Mouse (Mus musculus) embryonic fibroblast, embryonic 13.5 days (primary cell): ENCODE measurements around the gene Nrbf2. TPM values are rescaled to one million over a fixed set of nuclear protein-coding genes. Genes with fewer than 3 reads are reported as not detected.

ENCODE experiments used
- H3K27ac ChIP-seq: 2 replicates; pipeline ENCODE4 v1.5.1; 2012; ENCODE audit warnings: low read length, control low read depth, inconsistent platforms; ENCODE audit not compliant: insufficient read depth
- H3K4me1 ChIP-seq: 2 replicates; pipeline ENCODE4 v1.6.1; 2011; ENCODE audit warnings: low read length; ENCODE audit not compliant: control insufficient read depth, insufficient read depth
- H3K4me3 ChIP-seq: 2 replicates; pipeline ENCODE4 v1.5.1; 2011; ENCODE audit warnings: mild to moderate bottlenecking, control low read depth, low read length; ENCODE audit not compliant: insufficient read depth
- CTCF ChIP-seq: IDR thresholded peaks from 2 replicates; pipeline ENCODE4 v1.5.1; 2011; ENCODE audit warnings: mild to moderate bottlenecking, control low read depth, low read length, moderate library complexity, borderline replicate concordance; ENCODE audit not compliant: insufficient read depth
- POLR2A ChIP-seq: IDR thresholded peaks from 2 replicates; pipeline ENCODE4 v1.6.1; 2011; ENCODE audit warnings: low read depth, mild to moderate bottlenecking, control low read depth, low read length, moderate library complexity
- polyA plus RNA-seq: library from polyadenylated mRNA; stranded (reverse); fragments of >200 nt; gene quantifications from 2 replicates; pipeline ENCODE4 v1.2.4, GENCODE M21; 2011; ENCODE audit warnings: low read depth; ENCODE audit not compliant: missing spikeins, insufficient read length

Nrbf2 gene
- polyA plus RNA-seq, 1 experiment = 31.3 TPM

- H3K27ac ChIP-seq = no peak overlapping the region
- H3K4me1 ChIP-seq = no peaks in the 10 kb centered on the region
- no peak overlapping the region for H3K4me3 ChIP-seq
- TF ChIP-seq CTCF (no peak), POLR2A (no peak)
Measured at GRCm38 (mm10) chr10:67296482-67297152, 11.5 kb upstream of the Nrbf2 start.

DNA sequence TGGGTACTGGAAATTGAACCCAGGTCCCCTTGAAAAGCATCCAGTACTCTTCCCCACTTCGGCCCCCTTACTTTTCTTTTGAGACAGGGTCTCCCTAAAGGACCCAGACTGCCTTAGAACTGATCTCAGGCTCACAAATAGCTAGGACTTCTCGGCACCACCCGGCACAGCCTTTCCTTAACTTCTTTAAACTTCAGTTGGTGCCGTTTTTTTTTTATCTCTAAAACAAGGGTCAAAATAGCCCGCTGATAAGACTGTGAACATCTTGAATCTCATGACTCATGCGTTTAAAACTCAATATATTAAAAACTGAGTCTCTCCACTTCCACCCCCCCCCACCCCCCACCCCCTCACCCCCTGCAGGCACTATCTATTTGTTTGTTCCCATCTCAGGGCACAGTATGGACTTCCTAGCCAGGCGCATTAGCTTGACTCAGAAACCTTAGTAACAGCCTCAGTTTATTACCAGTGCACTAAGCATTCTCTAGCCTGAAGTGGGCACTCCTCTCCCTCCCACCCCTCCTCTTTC lies 10.9 kb upstream of the Nrbf2 start:
- H3K4me1 ChIP-seq = no peaks in the 10 kb centered on the region
- H3K27ac ChIP-seq = no peak overlapping the region
- no peak overlapping the region for H3K4me3 ChIP-seq
- TF ChIP-seq POLR2A (no peak), CTCF (no peak)

DNA sequence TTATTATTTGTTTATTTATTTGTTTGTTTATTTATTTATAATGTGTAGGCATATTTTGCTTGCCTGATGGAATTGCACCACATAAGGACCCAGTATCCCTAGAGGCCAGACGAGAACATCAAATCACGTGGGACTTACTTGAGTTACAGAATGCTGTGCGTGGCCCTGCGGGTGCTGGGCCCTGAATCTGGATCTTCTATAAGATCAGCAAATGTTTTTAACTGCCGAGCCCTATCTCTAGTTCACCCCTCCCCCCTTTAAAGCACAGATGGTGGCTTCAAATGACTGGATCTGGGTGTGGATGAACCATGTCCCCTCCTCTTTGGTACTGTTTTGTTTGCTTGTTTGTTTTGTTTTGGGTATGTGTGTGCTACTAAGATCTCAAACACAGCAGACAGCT lies 10.2 kb upstream of the Nrbf2 start:
- TF ChIP-seq POLR2A = no peak
- no peak for TF ChIP-seq CTCF
- Histone ChIP-seq H3K4me1 (no peaks in the 10 kb centered on the region), H3K27ac (no peak overlapping the region), H3K4me3 (no peak overlapping the region)

- Histone ChIP-seq H3K27ac (no peak overlapping the region), H3K4me1 (no peaks in the 10 kb centered on the region), H3K4me3 (no peak overlapping the region)
- no peak for TF ChIP-seq CTCF
- no peak for TF ChIP-seq POLR2A
Measured at GRCm38 (mm10) chr10:67291087-67291486, 6.0 kb upstream of the Nrbf2 start.

- no peak for TF ChIP-seq CTCF
- TF ChIP-seq POLR2A = no peak
- Histone ChIP-seq H3K27ac (no peak overlapping the region), H3K4me1 (no peaks in the 10 kb centered on the region), H3K4me3 (no peak overlapping the region)
Measured at GRCm38 (mm10) chr10:67290622-67291021, 5.5 kb upstream of the Nrbf2 start.

GRCm38 (mm10) chr10:67287877-67288276 lies 2.8 kb upstream of the Nrbf2 start:
- TF ChIP-seq POLR2A (no peak), CTCF (no peak)
- no peak overlapping the region for H3K4me3 ChIP-seq
- peak overlapping the region; percentile 78 for H3K27ac ChIP-seq
- peaks cover 9% of the 10 kb centered on the region for H3K4me1 ChIP-seq

GRCm38 (mm10) chr10:67284761-67285175 lies 337 bp downstream of the Nrbf2 start:
- H3K27ac ChIP-seq = peak overlapping the region; percentile 67
- TF ChIP-seq POLR2A (no peak), CTCF (no peak)
- peak overlapping the region; percentile 76 for H3K4me3 ChIP-seq
- H3K4me1 ChIP-seq = peaks cover 18% of the 10 kb centered on the region

GRCm38 (mm10) chr10:67284311-67284710 lies 794 bp downstream of the Nrbf2 start:
- H3K27ac ChIP-seq = peak overlapping the region; percentile 67

GRCm38 (mm10) chr10:67283516-67283915 lies 1.6 kb downstream of the Nrbf2 start:
- peaks cover 18% of the 10 kb centered on the region for H3K4me1 ChIP-seq
- no peak overlapping the region for H3K27ac ChIP-seq
- no peak for TF ChIP-seq CTCF
- no peak for TF ChIP-seq POLR2A
- peak overlapping the region; percentile 76 for H3K4me3 ChIP-seq

More at GRCm38 (mm10) chr10:67284311-67284710, 794 bp downstream of the Nrbf2 start:
- H3K4me3 ChIP-seq = peak overlapping the region; percentile 76
- TF ChIP-seq CTCF = no peak
- no peak; the same call in 1 of the 2 replicates for TF ChIP-seq POLR2A
- H3K4me1 ChIP-seq = peaks cover 18% of the 10 kb centered on the region

DNA sequence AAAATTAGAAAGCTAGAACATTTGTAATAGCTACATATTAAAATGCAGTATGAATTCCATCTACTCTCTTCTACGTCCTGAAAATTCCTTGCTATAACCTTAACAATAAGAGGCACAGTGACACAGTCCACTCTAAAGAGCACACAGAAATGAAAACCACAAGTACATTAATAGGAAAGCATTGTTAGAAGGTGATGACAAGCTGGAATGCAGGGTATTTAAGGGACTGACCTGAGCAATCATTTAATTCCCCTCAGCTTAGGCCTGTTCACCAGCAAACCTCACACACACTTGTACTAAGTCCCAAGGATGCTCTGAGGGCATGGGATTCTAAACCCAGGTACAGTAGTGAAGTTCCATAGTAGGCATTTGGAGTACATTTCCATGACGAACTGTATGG lies 2.6 kb downstream of the Nrbf2 start:
- H3K27ac ChIP-seq = no peak overlapping the region
- H3K4me1 ChIP-seq = peaks cover 18% of the 10 kb centered on the region
- TF ChIP-seq CTCF = no peak
- no peak for TF ChIP-seq POLR2A
- H3K4me3 ChIP-seq = no peak overlapping the region
